Mouse (Mus musculus): ENCODE results near the gene Hspa8.

DNA sequence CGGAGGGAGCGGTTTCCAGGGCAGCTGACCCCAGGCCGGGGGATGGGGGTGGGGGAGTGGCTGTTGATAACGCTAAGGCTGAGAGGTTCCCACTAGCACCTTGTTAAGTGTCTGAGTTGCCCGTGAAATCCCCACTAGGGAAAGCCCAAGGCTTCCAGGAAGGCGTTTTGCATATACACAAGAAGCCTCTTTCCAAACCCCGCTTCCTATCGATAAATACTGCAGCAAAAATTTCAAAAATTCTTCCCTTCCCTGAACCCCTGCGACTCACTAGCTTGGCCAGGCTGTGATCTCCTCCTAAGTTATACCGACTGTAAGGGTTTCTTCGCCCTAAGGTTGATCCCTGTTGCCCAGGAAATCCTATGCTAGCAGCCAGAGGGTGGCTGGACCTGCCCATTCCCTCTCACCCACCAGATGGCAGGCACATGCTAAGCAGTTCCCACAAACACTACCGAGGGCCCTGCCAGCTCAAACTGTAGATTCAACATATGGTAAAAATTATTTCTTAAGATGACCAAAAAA is 43.6 kb upstream of the Hspa8 start:
- TF ChIP-seq POLR2A (IDR thresholded peaks at IDR 0.05; ENCODE audit: control insufficient read depth, low read depth, low read length) (no peak), CTCF (IDR thresholded peaks at IDR 0.05; ENCODE audit: control insufficient read depth, insufficient read depth, insufficient replicate concordance, low read depth, low read length) (peak; percentile 40; the same call in 1 of the 2 replicates)

All from testis, adult 2 months (tissue).